Mouse (Mus musculus): ENCODE measurements at regions not wholly inside any gene's neighbourhood (a gene's known extent, or its start where the extent isn't known, plus 50 kb on each side); places are given as distances from the start of the nearest gene placed in this dataset.

GRCm38 (mm10) chr10:92296303-92296702 lies 425.9 kb downstream of the Nedd1 start:
- TF ChIP-seq CTCF (IDR thresholded peaks at IDR 0.05; ENCODE audit: borderline replicate concordance, insufficient read depth, low read depth, low read length) (no peak), POLR2A (IDR thresholded peaks at IDR 0.05; ENCODE audit: borderline replicate concordance, insufficient read depth, low read length) (no peak)
